Mouse (Mus musculus) CD4-positive helper T cell, adult 2 months (primary cell): Measurements from ENCODE around the gene Mrps2.

ENCODE experiments used
- DNase-seq: peaks from one replicate; pipeline ENCODE4 v3.0.0-alpha.2; 2012; ENCODE audit warnings: low read depth, missing footprints, low spot score

The Mrps2 gene

GRCm38 (mm10) chr2:28520581-28520980 lies 52.7 kb downstream of the Mrps2 start:
- DNase-seq, result no peak
